Mouse (Mus musculus) limb, embryonic 13.5 days (tissue): Measurements from ENCODE around the gene Gm12888. TPM values are rescaled to one million over a fixed set of nuclear protein-coding genes. Genes with fewer than 3 reads are reported as not detected.
"Not testable (repeated sequence)": the region's sequence is repeated elsewhere in the genome, so short reads cannot be mapped to it uniquely, and the experiment has no call there.

ENCODE experiments used
- ATAC-seq: fragments of 200-750 bp; cut with Nextera tagmentation; 2 replicates; pipeline ENCODE4 v1.8.0; 2017; ENCODE audit warnings: low read depth, moderate number of reproducible peaks, moderate TSS enrichment; ENCODE audit not compliant: low FRiP score
- H3K27ac ChIP-seq: fragments of 300-500 bp; sonication (generic); 2 replicates; pipeline ENCODE4 v1.5.1; 2015; ENCODE audit warnings: inconsistent platforms, mild to moderate bottlenecking, moderate library complexity
- H3K27me3 ChIP-seq: fragments of 300-500 bp; sonication (generic); 2 replicates; pipeline ENCODE4 v1.6.1; 2015; ENCODE audit warnings: mild to moderate bottlenecking, inconsistent platforms
- H3K36me3 ChIP-seq: fragments of 300-500 bp; sonication (generic); 2 replicates; pipeline ENCODE4 v1.6.1; 2015; ENCODE audit warnings: inconsistent platforms, mild to moderate bottlenecking, moderate library complexity
- H3K4me1 ChIP-seq: fragments of 300-500 bp; sonication (generic); 2 replicates; pipeline ENCODE4 v1.6.1; 2015; ENCODE audit warnings: inconsistent platforms
- H3K4me2 ChIP-seq: fragments of 300-500 bp; sonication (generic); replicated peaks from 2 replicates; pipeline ENCODE4 v1.6.1; 2015; ENCODE audit warnings: inconsistent platforms, mild to moderate bottlenecking, moderate library complexity
- H3K4me3 ChIP-seq: fragments of 300-500 bp; sonication (generic); 2 replicates; pipeline ENCODE4 v1.5.1; 2015; ENCODE audit warnings: moderate library complexity, mild to moderate bottlenecking, inconsistent platforms
- H3K9ac ChIP-seq: fragments of 300-500 bp; sonication (generic); 2 replicates; pipeline ENCODE4 v1.6.1; 2015; ENCODE audit warnings: mild to moderate bottlenecking, inconsistent platforms
- H3K9me3 ChIP-seq: fragments of 300-500 bp; sonication (generic); 2 replicates; pipeline ENCODE4 v1.6.1; 2016; ENCODE audit warnings: inconsistent platforms
- WGBS: fragments of 180-500 bp; shearing (Covaris S2); methylation state at CpG from one replicate; pipeline ENCODE4 v1.1.7; 2015; 5-methylcytosine and 5-hydroxymethylcytosine counted together
- polyA plus RNA-seq: library from polyadenylated mRNA; unstranded; fragments of >200 nt; fragmentation: Nextera tagmentation; extraction: Ambion mirVana; gene quantifications from 2 replicates; pipeline ENCODE4 v1.2.1, GENCODE M21; 2015

Gm12888 gene
- not detected in 2 replicates for polyA plus RNA-seq

DNA sequence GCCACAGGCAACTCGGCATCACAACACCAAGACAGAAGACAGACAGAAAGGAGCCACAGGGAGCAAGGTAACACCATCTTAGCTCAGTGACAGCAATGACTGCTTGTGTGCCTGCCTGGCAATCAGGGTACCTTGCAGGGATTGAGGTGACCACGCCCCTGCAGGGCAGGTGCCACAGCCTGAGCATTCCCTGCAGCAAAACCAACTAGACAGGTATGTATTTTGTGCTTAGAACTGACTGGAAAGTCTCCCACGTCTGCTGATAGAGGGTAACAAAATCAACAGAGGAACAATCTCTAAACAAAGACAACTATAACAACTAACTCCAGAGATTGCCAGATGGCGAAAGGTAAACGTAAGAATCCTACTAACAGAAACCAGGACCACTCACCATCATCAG is at the start of gene Gm12888:
Gene Gm12888, minus strand, starts transcription at position 101 of the 400 bp plus-strand sequence.
- H3K4me3 ChIP-seq, H3K27me3 ChIP-seq, H3K36me3 ChIP-seq, ATAC-seq, H3K4me2 ChIP-seq, H3K27ac ChIP-seq, H3K4me1 ChIP-seq, H3K9ac ChIP-seq: not testable (repeated sequence)
- H3K9me3 ChIP-seq, result peaks cover 14% of the 10 kb centered on the region
- 75% methylated on average over 5 of the region's 5 CpGs for WGBS

Other genes starting within 250 kb of the Gm12888 start
- 23.7 and 25.8 TPM in 2 replicates for gene Zmpste24, start 226.7 kb downstream of the Gm12888 start, polyA plus RNA-seq
- gene Tmco2, start 215.7 kb downstream of the Gm12888 start, polyA plus RNA-seq, result not detected in 2 replicates
- 30.4 and 32.8 TPM in 2 replicates for gene Rlf, start 109.8 kb downstream of the Gm12888 start, polyA plus RNA-seq
- gene Gm12886, start 98.2 kb upstream of the Gm12888 start, polyA plus RNA-seq, result not detected in 2 replicates